Mouse (Mus musculus) heart, adult 2 months (tissue): Measurements from ENCODE around the gene Cd274. TPM values are rescaled to one million over a fixed set of nuclear protein-coding genes. Genes with fewer than 3 reads are reported as not detected.
A peak's percentile ranks its signal among the peaks of the same experiment; 100 is the strongest.

ENCODE experiments used
- DNase-seq, 2 experiments: peaks; one replicate each; pipeline ENCODE4 v3.0.0; 2021
- H3K27ac ChIP-seq: fragments of 200-600 bp; 2 replicates; pipeline ENCODE4 v1.8.1; 2022
- H3K27me3 ChIP-seq: fragments of 200-500 bp; 2 replicates; pipeline ENCODE4 v1.6.1; 2012; ENCODE audit warnings: mild to moderate bottlenecking, low read length, inconsistent platforms, mixed read lengths; ENCODE audit not compliant: control insufficient read depth, insufficient read depth
- H3K36me3 ChIP-seq: fragments of 200-500 bp; 2 replicates; pipeline ENCODE4 v1.6.1; 2012; ENCODE audit warnings: low read length, inconsistent platforms; ENCODE audit not compliant: control insufficient read depth, insufficient read depth
- H3K4me1 ChIP-seq: fragments of 200-500 bp; 2 replicates; pipeline ENCODE4 v1.6.1; 2011; ENCODE audit warnings: low read length; ENCODE audit not compliant: control insufficient read depth, insufficient read depth
- H3K4me3 ChIP-seq: fragments of 200-600 bp; 2 replicates; pipeline ENCODE4 v1.8.1; 2022
- H3K79me2 ChIP-seq: fragments of 200-500 bp; replicated peaks from 2 replicates; pipeline ENCODE4 v1.6.1; 2012; ENCODE audit warnings: mild to moderate bottlenecking, inconsistent platforms, low read length, moderate library complexity, mixed read lengths; ENCODE audit not compliant: control insufficient read depth, insufficient read depth
- H3K9ac ChIP-seq: fragments of 200-500 bp; 2 replicates; pipeline ENCODE4 v1.6.1; 2012; ENCODE audit warnings: low read depth, mild to moderate bottlenecking, control low read depth, inconsistent platforms, low read length, mixed read lengths
- CTCF ChIP-seq: fragments of 200-600 bp; IDR thresholded peaks from 2 replicates; pipeline ENCODE4 v1.8.1; 2022; ENCODE audit warnings: antibody characterized with exemption, mild to moderate bottlenecking, moderate library complexity
- EP300 ChIP-seq: fragments of 200-500 bp; IDR thresholded peaks from 2 replicates; pipeline ENCODE4 v1.6.1; 2011; ENCODE audit warnings: low read depth, low read length, control low read depth; ENCODE audit not compliant: insufficient read depth
- POLR2A ChIP-seq: fragments of 200-500 bp; IDR thresholded peaks from 2 replicates; pipeline ENCODE4 v1.6.1; 2011; ENCODE audit warnings: mild to moderate bottlenecking, low read depth, low read length, control low read depth; ENCODE audit not compliant: insufficient read depth
- WGBS: fragments of 180-500 bp; shearing (Covaris S2); methylation state at CpG from one replicate; pipeline ENCODE4 v1.1.7; 2018; 5-methylcytosine and 5-hydroxymethylcytosine counted together
- intact Hi-C: fragments of 180-260 bp; cut with DNase I; formaldehyde crosslinking; loops from one replicate; pipeline ENCODE4 v1.15.1; 2025
- polyA plus RNA-seq: library from polyadenylated mRNA; depleted of rRNA; stranded (reverse); fragments of >200 nt; gene quantifications from 2 replicates; pipeline ENCODE4 v1.2.3, GENCODE M21; 2012
- total RNA-seq, 2 experiments: library from RNA; stranded (reverse); gene quantifications; 2 replicates each; pipeline ENCODE4 v1.2.3; 2021

Cd274 gene
- total and polyA plus RNA-seq, 3 experiments, result 1.8 to 5.4 (median 4.3) TPM

DNA sequence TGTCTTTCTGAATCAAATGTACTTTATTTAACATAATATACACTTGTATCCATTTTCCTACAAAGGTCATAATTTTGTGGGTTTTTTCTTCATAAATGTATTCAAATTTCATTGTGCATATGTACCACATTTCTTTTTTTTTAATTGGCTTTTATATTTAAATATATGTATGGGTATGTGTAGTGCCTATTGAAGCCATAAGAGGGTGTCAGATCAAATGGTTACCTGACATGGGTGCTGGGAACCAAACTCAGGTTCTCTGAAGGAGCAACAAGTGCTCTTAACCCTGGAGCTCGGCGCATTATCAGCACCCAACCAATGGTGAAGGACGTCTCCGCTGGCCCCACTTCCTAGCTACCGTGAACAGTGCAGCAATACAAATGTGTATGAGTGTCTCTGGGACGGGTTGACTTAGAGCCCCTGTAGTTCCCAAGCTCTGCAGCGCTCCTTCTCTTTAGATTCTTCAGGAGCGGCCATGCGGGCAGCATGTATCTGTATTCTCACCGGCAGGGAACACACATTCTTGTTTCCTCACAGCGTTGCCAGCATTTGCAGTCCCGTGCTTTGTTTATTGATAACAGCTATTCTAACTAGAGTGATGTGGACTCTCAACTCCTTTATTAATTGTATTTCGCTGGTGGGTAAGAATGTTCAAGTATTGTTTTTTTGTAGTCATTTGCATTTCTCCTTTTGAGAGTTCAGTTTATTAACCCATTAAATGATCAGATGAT is 40.3 kb upstream of the Cd274 start:
- no peak overlapping the region for H3K27ac ChIP-seq
- no peak overlapping the region for H3K4me3 ChIP-seq
- 63% methylated on average over 13 of the region's 13 CpGs for WGBS
- no peaks in the 10 kb centered on the region for H3K36me3 ChIP-seq
- no peaks in the 10 kb centered on the region for H3K79me2 ChIP-seq
- no peaks in the 10 kb centered on the region for H3K27me3 ChIP-seq
- intact Hi-C loops, result no loop called here
- H3K9ac ChIP-seq, result no peak overlapping the region
- no peak for DNase-seq
- no peak for TF ChIP-seq POLR2A
- TF ChIP-seq EP300, result no peak
- no peak for TF ChIP-seq CTCF
- H3K4me1 ChIP-seq, result no peaks in the 10 kb centered on the region

DNA sequence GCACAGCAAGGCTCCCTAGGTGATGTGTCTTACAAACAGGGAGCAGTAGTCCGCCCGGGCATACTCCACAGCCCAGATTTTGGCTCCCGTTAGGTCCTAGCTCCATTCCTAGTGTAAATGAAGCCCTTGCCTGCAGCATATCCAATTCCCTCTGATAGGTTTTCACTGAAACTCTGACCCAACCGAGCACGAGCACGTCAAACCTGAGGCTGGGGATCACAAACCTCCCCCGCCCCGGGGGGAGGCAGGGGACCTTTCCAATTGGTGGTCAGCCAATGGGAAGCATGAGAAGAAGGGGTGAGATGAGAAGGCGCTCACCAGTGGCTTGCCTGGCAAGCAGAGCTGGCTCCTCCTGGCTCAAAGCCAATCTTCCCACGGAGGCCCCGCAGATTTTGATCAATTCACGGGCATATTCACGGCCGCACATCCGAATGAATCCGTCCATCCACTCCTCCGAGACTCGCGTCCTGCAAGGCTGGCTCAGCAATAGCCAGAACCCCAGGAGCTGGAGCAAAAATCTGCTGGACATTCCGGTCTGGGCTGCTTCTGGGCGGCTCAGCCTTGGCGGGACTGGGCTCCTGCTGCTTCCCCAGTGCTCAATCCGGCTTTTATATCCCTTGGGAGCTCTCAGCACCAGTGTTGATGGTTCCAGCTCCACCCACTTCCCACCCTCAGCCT is 33.0 kb upstream of the Cd274 start, which contains the start of gene Rln1:
TSS of gene Rln1 (minus strand) at position 603 of the 678 bp plus-strand sequence.
- Histone ChIP-seq H3K27ac (no peak within 1 kb of the TSS), H3K36me3 (no peaks in the 10 kb centered on the region), H3K27me3 (no peaks in the 10 kb centered on the region), H3K79me2 (no peaks in the 10 kb centered on the region), H3K4me3 (peak within 1 kb of the TSS; percentile 38), H3K9ac (no peak within 1 kb of the TSS), H3K4me1 (no peaks in the 10 kb centered on the region)
- WGBS, result 3% methylated on average over 23 of the region's 23 CpGs
- intact Hi-C loops, result no loop called here
- TF ChIP-seq POLR2A (no peak), EP300 (no peak), CTCF (no peak)
- DNase-seq, result peak in 1 of 2 experiments; percentile 36

DNA sequence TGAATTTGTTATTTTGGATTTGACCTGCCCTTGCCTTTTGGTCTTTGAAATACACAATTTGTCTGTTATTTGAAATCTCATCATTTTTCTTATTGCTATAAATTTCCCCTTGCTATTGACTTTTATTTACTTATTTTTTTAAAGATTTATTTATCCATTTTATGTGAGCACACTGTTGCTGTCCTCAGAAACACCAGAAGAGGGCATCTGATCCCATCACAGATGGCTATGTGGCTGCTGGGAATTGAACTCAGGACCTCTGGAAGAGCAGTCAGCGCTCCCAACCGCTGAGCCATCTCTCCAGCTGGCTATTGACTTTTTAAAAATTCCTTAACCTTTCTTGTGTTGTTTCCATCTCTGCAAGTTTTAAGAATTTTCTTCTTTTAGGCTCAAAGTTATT is 30.6 kb upstream of the Cd274 start:
- intact Hi-C loops, result no loop called here
- H3K27me3 ChIP-seq, result no peaks in the 10 kb centered on the region
- no peak overlapping the region for H3K27ac ChIP-seq
- H3K4me1 ChIP-seq, result no peaks in the 10 kb centered on the region
- no peak overlapping the region for H3K4me3 ChIP-seq
- DNase-seq, result no peak
- TF ChIP-seq CTCF, result peak; percentile 14
- TF ChIP-seq POLR2A, result no peak
- TF ChIP-seq EP300, result no peak
- no peaks in the 10 kb centered on the region for H3K36me3 ChIP-seq
- 88% methylated on average over 2 of the region's 2 CpGs for WGBS
- H3K9ac ChIP-seq, result no peak overlapping the region
- H3K79me2 ChIP-seq, result no peaks in the 10 kb centered on the region

DNA sequence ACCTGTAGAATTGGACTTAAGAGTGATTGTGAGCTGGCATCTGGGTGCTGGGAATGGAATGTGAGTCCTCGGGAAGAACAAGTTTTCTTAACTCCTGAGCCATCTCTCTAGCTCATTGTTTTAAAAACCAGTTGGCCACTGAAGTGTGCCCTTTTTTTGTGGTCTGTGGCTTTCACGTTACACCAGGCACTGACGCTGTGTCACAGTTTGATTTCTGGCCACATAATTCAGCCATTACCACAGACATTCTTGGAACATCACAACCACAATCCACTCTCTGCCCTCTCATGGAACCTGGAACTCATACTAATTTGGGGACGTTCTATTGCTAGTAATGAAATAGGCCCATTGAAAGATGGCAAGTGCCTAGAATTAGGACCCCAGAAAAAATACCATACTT is 26.2 kb upstream of the Cd274 start:
- 75% methylated on average over 4 of the region's 4 CpGs for WGBS
- H3K36me3 ChIP-seq, result no peaks in the 10 kb centered on the region
- no peak overlapping the region for H3K9ac ChIP-seq
- H3K4me1 ChIP-seq, result no peaks in the 10 kb centered on the region
- intact Hi-C loops, result no loop called here
- no peaks in the 10 kb centered on the region for H3K79me2 ChIP-seq
- H3K27me3 ChIP-seq, result no peaks in the 10 kb centered on the region
- TF ChIP-seq EP300, result no peak
- TF ChIP-seq CTCF, result no peak
- TF ChIP-seq POLR2A, result no peak
- H3K27ac ChIP-seq, result no peak overlapping the region
- no peak for DNase-seq
- no peak overlapping the region for H3K4me3 ChIP-seq

DNA sequence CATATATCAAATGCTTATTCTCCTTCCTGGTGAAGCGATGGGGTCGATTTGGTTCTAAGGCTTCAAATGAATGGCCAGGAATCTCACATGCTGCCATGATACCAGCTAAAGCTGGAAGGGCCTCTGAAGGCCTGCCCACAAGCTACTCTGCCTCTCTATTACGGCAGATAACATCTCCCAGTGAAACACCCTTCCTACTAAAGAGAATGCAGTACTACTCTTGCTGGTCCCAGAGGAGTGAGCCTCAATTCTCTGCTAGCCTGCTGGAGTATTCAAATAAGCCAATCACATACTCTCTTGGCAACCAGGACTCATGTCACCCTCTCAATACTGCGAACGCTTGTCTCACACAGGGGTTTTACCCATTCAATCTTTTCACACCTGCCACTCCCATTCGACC is 25.0 kb upstream of the Cd274 start:
- WGBS, result 78% methylated on average over 6 of the region's 6 CpGs

DNA sequence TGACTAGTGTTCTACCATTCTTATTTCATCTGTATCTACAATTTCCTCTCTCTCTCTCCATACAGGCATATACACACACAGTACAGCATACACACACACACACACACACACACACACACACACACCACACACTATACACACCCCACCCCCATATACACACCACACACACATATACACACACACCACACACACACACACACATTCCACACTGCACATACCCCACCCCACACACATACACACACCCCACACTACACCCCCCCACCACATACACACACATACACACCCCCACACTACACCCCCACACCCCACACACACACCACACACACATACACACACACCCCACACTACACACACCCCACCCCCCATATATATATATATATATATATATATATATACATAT is 22.4 kb upstream of the Cd274 start:
- intact Hi-C loops, result no loop called here
- no peaks in the 10 kb centered on the region for H3K4me1 ChIP-seq
- TF ChIP-seq EP300 (no peak), POLR2A (no peak), CTCF (no peak)
- no peak for DNase-seq
- no peaks in the 10 kb centered on the region for H3K27me3 ChIP-seq
- no peaks in the 10 kb centered on the region for H3K36me3 ChIP-seq
- no peak overlapping the region for H3K27ac ChIP-seq
- H3K4me3 ChIP-seq, result no peak overlapping the region
- no peak overlapping the region for H3K9ac ChIP-seq
- no peaks in the 10 kb centered on the region for H3K79me2 ChIP-seq

More for the DNA sequence above, 25.0 kb upstream of the Cd274 start:
- DNase-seq, result no peak
- Histone ChIP-seq H3K27ac (no peak overlapping the region), H3K4me1 (no peaks in the 10 kb centered on the region), H3K27me3 (no peaks in the 10 kb centered on the region), H3K4me3 (no peak overlapping the region), H3K36me3 (no peaks in the 10 kb centered on the region), H3K79me2 (no peaks in the 10 kb centered on the region), H3K9ac (no peak overlapping the region)
- TF ChIP-seq EP300, result no peak
- intact Hi-C loops, result no loop called here
